Comparison of ENCODE assay signal across 17 mouse cellular contexts in genomic region chr10:23053379-23053915, GRCm38 (mm10).
A peak's percentile ranks its signal among the peaks of the same experiment; 100 is the strongest.
DNase-seq lines count a peak whose midpoint lies in the region; ATAC-seq lines count a peak whose summit lies in the region.
"Had no signal": no experiment of that assay in that cellular context is flagged by ENCODE, and none has a peak within 500 bp of the region (broad histone marks: within the 10 kb centered on the region; RNA-seq: fewer than 3 reads in every experiment).

No protein-coding gene starts in this region.

- WGBS in kidney, embryonic 15.5 days = 27% methylated on average over 8 of the region's 8 CpGs
- WGBS in lung, embryonic 15.5 days = 44% methylated on average over 8 of the region's 8 CpGs
- 44% methylated on average over 8 of the region's 8 CpGs for WGBS in stomach, embryonic 15.5 days
- 44% methylated on average over 8 of the region's 8 CpGs for WGBS in stomach, embryonic 16.5 days

- H3K9ac ChIP-seq in kidney, embryonic 15.5 days = no peak overlapping the region
- no peak overlapping the region for H3K9ac ChIP-seq in lung, embryonic 15.5 days
- no peak overlapping the region for H3K9ac ChIP-seq in stomach, embryonic 15.5 days
- H3K9ac ChIP-seq in stomach, embryonic 16.5 days (ENCODE audit: low read length) = no peak overlapping the region
- H3K9ac ChIP-seq: forebrain, embryonic 13.5 days; forebrain, postnatal 0 days; heart, embryonic 12.5 days had no signal

- no peaks in the 10 kb centered on the region for H3K27me3 ChIP-seq in kidney, embryonic 15.5 days
- H3K27me3 ChIP-seq in lung, embryonic 15.5 days = no peaks in the 10 kb centered on the region
- H3K27me3 ChIP-seq in stomach, embryonic 15.5 days (replicated peaks) = no peaks in the 10 kb centered on the region
- no peaks in the 10 kb centered on the region for H3K27me3 ChIP-seq in stomach, embryonic 16.5 days (ENCODE audit: control insufficient read depth, insufficient read depth, low read length)
- H3K27me3 ChIP-seq: forebrain, embryonic 13.5 days; heart, embryonic 12.5 days had no signal

- no peaks in the 10 kb centered on the region for H3K36me3 ChIP-seq in kidney, embryonic 15.5 days
- H3K36me3 ChIP-seq in lung, embryonic 15.5 days = no peaks in the 10 kb centered on the region
- no peaks in the 10 kb centered on the region for H3K36me3 ChIP-seq in stomach, embryonic 15.5 days
- no peaks in the 10 kb centered on the region for H3K36me3 ChIP-seq in stomach, embryonic 16.5 days (ENCODE audit: control insufficient read depth, insufficient read depth, low read length)
- H3K36me3 ChIP-seq: embryonic facial prominence, embryonic 10.5 days; heart, embryonic 12.5 days; hindbrain, embryonic 10.5 days had no signal

- H3K4me2 ChIP-seq in kidney, embryonic 15.5 days = no peak overlapping the region
- H3K4me2 ChIP-seq in lung, embryonic 15.5 days = no peak overlapping the region
- no peak overlapping the region for H3K4me2 ChIP-seq in stomach, embryonic 15.5 days
- H3K4me2 ChIP-seq in stomach, embryonic 16.5 days (ENCODE audit: low read depth, low read length) = no peak overlapping the region
- H3K4me2 ChIP-seq: forebrain, embryonic 13.5 days; heart, embryonic 12.5 days had no signal

- no peaks in the 10 kb centered on the region for H3K9me3 ChIP-seq in kidney, embryonic 15.5 days (replicated peaks)
- H3K9me3 ChIP-seq in lung, embryonic 15.5 days = no peaks in the 10 kb centered on the region
- H3K9me3 ChIP-seq in stomach, embryonic 15.5 days = no peaks in the 10 kb centered on the region
- no peaks in the 10 kb centered on the region for H3K9me3 ChIP-seq in stomach, embryonic 16.5 days (replicated peaks; ENCODE audit: control insufficient read depth, low read length)
- H3K9me3 ChIP-seq: embryonic facial prominence, embryonic 10.5 days; forebrain, embryonic 13.5 days; heart, embryonic 12.5 days; hindbrain, embryonic 10.5 days had no signal

- H3K4me1 ChIP-seq in kidney, embryonic 15.5 days = peaks cover 8% of the 10 kb centered on the region
- H3K4me1 ChIP-seq in lung, embryonic 15.5 days = peaks cover 15% of the 10 kb centered on the region; the same call in 1 of the 2 replicates
- H3K4me1 ChIP-seq in stomach, embryonic 15.5 days = no peaks in the 10 kb centered on the region
- H3K4me1 ChIP-seq in stomach, embryonic 16.5 days (ENCODE audit: control insufficient read depth, insufficient read depth, low read length) = peaks cover 2% of the 10 kb centered on the region; the same call in 1 of the 2 replicates
- H3K4me1 ChIP-seq: embryonic facial prominence, embryonic 10.5 days; forebrain, embryonic 13.5 days; heart, embryonic 12.5 days; hindbrain, embryonic 10.5 days had no signal

- DNase-seq in kidney, postnatal 10 days = no peak
- DNase-seq in lung, postnatal 4 days = no peak
- DNase-seq: adrenal gland, adult 2 months; adrenal gland, postnatal 25 days; cerebellum, adult 18-20 months; cerebellum, postnatal 10 days; forebrain, postnatal 0 days; gastrocnemius, postnatal 14 days; heart, adult 2 months had no signal

- peak; percentile 59 for ATAC-seq in kidney, embryonic 15.5 days (replicated peaks; ENCODE audit: low FRiP score)
- no peak for ATAC-seq in lung, embryonic 15.5 days (ENCODE audit: borderline replicate concordance, extremely low read depth, low FRiP score, low TSS enrichment)
- ATAC-seq in stomach, embryonic 15.5 days (ENCODE audit: insufficient read depth, low FRiP score, low read depth) = no peak
- peak; percentile 53; the same call in 1 of the 2 replicates for ATAC-seq in stomach, embryonic 16.5 days (ENCODE audit: insufficient read depth, low FRiP score)
- ATAC-seq: forebrain, embryonic 13.5 days; forebrain, postnatal 0 days had no signal

- no peak overlapping the region for H3K4me3 ChIP-seq in kidney, embryonic 15.5 days (replicated peaks)
- no peak overlapping the region for H3K4me3 ChIP-seq in lung, embryonic 15.5 days
- H3K4me3 ChIP-seq in stomach, embryonic 15.5 days (replicated peaks) = no peak overlapping the region
- no peak overlapping the region for H3K4me3 ChIP-seq in stomach, embryonic 16.5 days (replicated peaks; ENCODE audit: low read length)
- H3K4me3 ChIP-seq: embryonic facial prominence, embryonic 10.5 days; forebrain, embryonic 13.5 days; heart, adult 2 months; heart, embryonic 12.5 days; hindbrain, embryonic 10.5 days had no signal

- H3K27ac ChIP-seq in kidney, embryonic 15.5 days = peak overlapping the region; percentile 88
- peak overlapping the region; percentile 81 for H3K27ac ChIP-seq in lung, embryonic 15.5 days
- peak overlapping the region; percentile 58 for H3K27ac ChIP-seq in stomach, embryonic 15.5 days
- H3K27ac ChIP-seq in stomach, embryonic 16.5 days (ENCODE audit: low read length) = peak overlapping the region; percentile 87
- H3K27ac ChIP-seq: embryonic facial prominence, embryonic 10.5 days; forebrain, embryonic 13.5 days; heart, adult 2 months; hindbrain, embryonic 10.5 days had no signal

Comparison
In these comparisons a context has a peak if more than half of its experiments do, and no peak if none do; other contexts are left out.
1. ATAC-seq: peak in kidney, embryonic 15.5 days (single experiment) and stomach, embryonic 16.5 days (single experiment); none in lung, embryonic 15.5 days (single experiment) and stomach, embryonic 15.5 days (single experiment).
2. Peak in every context shown above with its lines, with median percentiles within 50 percentile points of each other: H3K27ac ChIP-seq.